Mouse (Mus musculus) liver, embryonic 14.5 days (tissue): ENCODE measurements around the gene Hnrnpa2b1.

Experiments
- CTCF ChIP-seq: IDR thresholded peaks from 2 replicates; pipeline ENCODE4 v1.5.1; 2016; ENCODE audit warnings: antibody characterized with exemption, low read depth, control low read depth
- EP300 ChIP-seq: IDR thresholded peaks from 2 replicates; pipeline ENCODE4 v1.6.1; 2016; ENCODE audit warnings: antibody characterized with exemption, low read depth

DNA sequence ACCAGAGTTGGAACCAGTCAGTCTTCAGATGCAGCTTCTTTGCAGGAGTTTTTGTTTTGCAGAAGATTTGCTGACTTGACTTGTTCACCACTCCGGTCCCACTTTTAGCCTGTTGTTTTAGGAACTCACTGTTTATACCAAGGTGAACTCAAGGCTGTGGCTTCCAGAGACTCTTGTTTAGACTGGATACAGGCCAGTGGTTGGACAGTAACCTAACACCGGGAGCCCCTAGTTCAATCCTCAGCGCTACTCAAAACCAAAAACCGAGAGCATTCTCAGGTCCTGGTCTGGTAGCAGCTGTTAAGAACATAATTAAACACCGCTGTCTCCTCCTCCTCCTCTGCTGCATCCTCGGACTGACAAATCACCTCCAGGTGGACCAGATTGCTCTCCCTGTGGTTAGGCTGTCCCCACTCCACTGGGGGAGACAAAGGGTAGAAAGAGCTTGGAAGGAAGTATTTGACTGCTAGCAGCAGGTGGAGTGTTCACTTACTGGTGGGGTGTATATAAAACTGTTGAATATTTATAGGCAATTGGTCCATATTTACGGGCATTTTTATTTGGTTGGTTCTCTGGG lies 16.7 kb downstream of the Hnrnpa2b1 start:
- TF ChIP-seq CTCF = no peak
- no peak for TF ChIP-seq EP300
